Mouse (Mus musculus) heart, embryonic 12.5 days (tissue): ENCODE measurements at regions not wholly inside any gene's neighbourhood (a gene's known extent, or its start where the extent isn't known, plus 50 kb on each side); places are given as distances from the start of the nearest gene placed in this dataset.
"Not testable (repeated sequence)": the region's sequence is repeated elsewhere in the genome, so short reads cannot be mapped to it uniquely, and the experiment has no call there.

ENCODE experiments used
- ATAC-seq: fragments of 200-750 bp; cut with Nextera tagmentation; 2 replicates; pipeline ENCODE4 v1.8.0; 2017; ENCODE audit warnings: moderate TSS enrichment, moderate library complexity; ENCODE audit not compliant: insufficient number of reproducible peaks, low FRiP score
- H3K27ac ChIP-seq: fragments of 300-500 bp; sonication (generic); 2 replicates; pipeline ENCODE4 v1.5.1; 2016; ENCODE audit warnings: mild to moderate bottlenecking, moderate library complexity; ENCODE audit not compliant: poor library complexity, severe bottlenecking
- H3K27me3 ChIP-seq: fragments of 300-500 bp; sonication (generic); replicated peaks from 2 replicates; pipeline ENCODE4 v1.6.1; 2016; ENCODE audit warnings: mild to moderate bottlenecking, moderate library complexity
- H3K36me3 ChIP-seq: fragments of 300-500 bp; sonication (generic); 2 replicates; pipeline ENCODE4 v1.6.1; 2016; ENCODE audit warnings: mild to moderate bottlenecking, moderate library complexity
- H3K4me1 ChIP-seq: fragments of 300-500 bp; sonication (generic); replicated peaks from 2 replicates; pipeline ENCODE4 v1.6.1; 2016; ENCODE audit warnings: mild to moderate bottlenecking
- H3K4me2 ChIP-seq: fragments of 300-500 bp; sonication (generic); 2 replicates; pipeline ENCODE4 v1.6.1; 2016; ENCODE audit warnings: mild to moderate bottlenecking, moderate library complexity
- H3K4me3 ChIP-seq: fragments of 300-500 bp; sonication (generic); 2 replicates; pipeline ENCODE4 v1.5.1; 2016; ENCODE audit warnings: mild to moderate bottlenecking
- H3K9ac ChIP-seq: fragments of 300-500 bp; sonication (generic); 2 replicates; pipeline ENCODE4 v1.6.1; 2016; ENCODE audit warnings: mild to moderate bottlenecking, moderate library complexity
- H3K9me3 ChIP-seq: fragments of 300-500 bp; sonication (generic); replicated peaks from 2 replicates; pipeline ENCODE4 v1.6.1; 2016; ENCODE audit warnings: mild to moderate bottlenecking, moderate library complexity
- WGBS: fragments of 180-500 bp; shearing (Covaris S2); methylation state at CpG from one replicate; pipeline ENCODE4 v1.1.7; 2016; 5-methylcytosine and 5-hydroxymethylcytosine counted together

- Histone ChIP-seq H3K9me3 (no peaks in the 10 kb centered on the region), H3K4me1 (0 out of 2 replicates have a peak, but pooled peaks cover 3% of the 10 kb centered on the region), H3K27me3 (no peaks in the 10 kb centered on the region), H3K4me3 (no peak overlapping the region), H3K4me2 (no peak overlapping the region), H3K9ac (no peak overlapping the region), H3K36me3 (no peaks in the 10 kb centered on the region), H3K27ac (no peak overlapping the region)
- ATAC-seq = no peak
Observed at GRCm38 (mm10) chr15:8789924-8790323, 79.4 kb upstream of the Slc1a3 start.

DNA sequence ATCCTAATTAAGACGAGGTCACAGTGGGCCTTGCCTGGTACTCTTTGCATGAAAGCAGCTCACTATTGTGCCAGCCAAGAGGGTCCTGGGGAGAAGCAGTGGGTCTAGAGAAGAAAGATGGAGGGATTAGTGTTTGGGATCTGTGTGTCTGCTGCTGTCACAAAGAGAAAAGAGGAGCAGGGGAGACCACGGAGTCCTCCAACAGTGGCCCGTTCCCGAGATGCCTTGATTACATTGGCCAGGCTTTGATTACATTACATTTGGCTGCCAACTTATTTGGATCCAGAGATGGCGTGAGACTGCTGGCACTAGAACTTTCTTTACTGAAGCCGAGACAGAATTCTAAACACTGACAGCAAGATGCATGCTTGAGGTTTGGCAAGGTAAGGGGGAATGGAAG lies 78.4 kb upstream of the Slc1a3 start:
- 0 out of 2 replicates have a peak, but pooled peaks cover 3% of the 10 kb centered on the region for H3K4me1 ChIP-seq
- no peak overlapping the region for H3K4me2 ChIP-seq
- no peak overlapping the region for H3K27ac ChIP-seq
- WGBS = 81% methylated on average over 6 of the region's 6 CpGs
- H3K4me3 ChIP-seq = no peak overlapping the region
- no peak for ATAC-seq
- H3K27me3 ChIP-seq = no peaks in the 10 kb centered on the region
- no peak overlapping the region for H3K9ac ChIP-seq
- no peaks in the 10 kb centered on the region for H3K9me3 ChIP-seq
- H3K36me3 ChIP-seq = no peaks in the 10 kb centered on the region

GRCm38 (mm10) chr15:8785537-8785936 lies 75.0 kb upstream of the Slc1a3 start:
- no peaks in the 10 kb centered on the region for H3K36me3 ChIP-seq
- no peak overlapping the region for H3K4me3 ChIP-seq
- no peaks in the 10 kb centered on the region for H3K27me3 ChIP-seq
- no peak overlapping the region for H3K27ac ChIP-seq
- 0 out of 2 replicates have a peak, but pooled peaks cover 3% of the 10 kb centered on the region for H3K4me1 ChIP-seq
- 0 out of 2 replicates have a peak, but pooled peaks cover 3% of the 10 kb centered on the region for H3K9me3 ChIP-seq
- H3K4me2 ChIP-seq = no peak overlapping the region
- no peak for ATAC-seq
- WGBS = 76% methylated on average over 6 of the region's 6 CpGs
- H3K9ac ChIP-seq = no peak overlapping the region

DNA sequence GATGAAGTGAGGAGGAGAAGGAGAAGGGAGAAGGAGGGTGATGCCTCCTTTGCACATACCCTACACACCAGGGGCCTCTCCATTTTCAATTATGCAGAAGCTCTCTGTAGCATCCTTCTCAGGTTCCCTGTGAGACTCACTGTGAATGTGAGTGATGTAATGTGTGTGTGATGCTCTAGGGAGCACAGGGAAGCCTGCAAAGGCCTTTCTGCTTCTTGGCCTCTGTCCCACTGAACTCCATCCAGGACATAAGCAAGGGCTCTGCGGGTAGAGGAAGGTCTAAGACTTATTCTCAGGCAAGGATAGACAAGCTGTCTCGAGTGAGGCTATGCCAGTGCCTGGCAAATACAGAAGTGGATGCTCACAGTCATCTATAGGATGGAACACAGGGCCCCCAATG lies 73.0 kb upstream of the Slc1a3 start:
- WGBS = 79% methylated on average over 2 of the region's 2 CpGs
- Histone ChIP-seq H3K27me3 (no peaks in the 10 kb centered on the region), H3K4me2 (no peak overlapping the region), H3K9me3 (0 out of 2 replicates have a peak, but pooled peaks cover 3% of the 10 kb centered on the region), H3K36me3 (no peaks in the 10 kb centered on the region), H3K27ac (no peak overlapping the region), H3K4me3 (no peak overlapping the region), H3K4me1 (0 out of 2 replicates have a peak, but pooled peaks cover 3% of the 10 kb centered on the region), H3K9ac (no peak overlapping the region)
- no peak for ATAC-seq

DNA sequence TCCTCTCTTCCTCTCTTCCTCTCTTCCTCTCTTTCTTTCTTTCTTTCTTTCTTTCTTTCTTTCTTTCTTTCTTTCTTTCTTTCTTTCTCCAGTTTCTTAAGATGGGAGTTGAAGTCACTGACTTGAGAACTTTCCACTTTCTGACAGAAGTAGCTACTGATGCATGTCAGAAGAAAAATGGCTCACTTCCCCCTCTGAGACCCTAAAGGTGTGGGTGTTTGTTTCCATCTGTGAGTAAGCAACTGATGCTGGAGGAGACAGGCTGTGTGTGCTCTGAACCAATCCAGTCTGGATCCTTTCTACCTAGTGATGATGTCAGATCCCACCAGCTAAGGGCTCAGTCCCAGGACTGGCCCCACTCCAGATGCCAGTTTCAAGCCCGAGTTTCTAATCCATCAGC lies 72.5 kb upstream of the Slc1a3 start:
- 63% methylated on average over 1 of the region's 1 CpGs for WGBS
- Histone ChIP-seq H3K9me3 (0 out of 2 replicates have a peak, but pooled peaks cover 3% of the 10 kb centered on the region), H3K4me3 (no peak overlapping the region), H3K4me2 (no peak overlapping the region), H3K27ac (no peak overlapping the region), H3K27me3 (no peaks in the 10 kb centered on the region), H3K4me1 (0 out of 2 replicates have a peak, but pooled peaks cover 3% of the 10 kb centered on the region), H3K36me3 (no peaks in the 10 kb centered on the region), H3K9ac (no peak overlapping the region)
- no peak for ATAC-seq

DNA sequence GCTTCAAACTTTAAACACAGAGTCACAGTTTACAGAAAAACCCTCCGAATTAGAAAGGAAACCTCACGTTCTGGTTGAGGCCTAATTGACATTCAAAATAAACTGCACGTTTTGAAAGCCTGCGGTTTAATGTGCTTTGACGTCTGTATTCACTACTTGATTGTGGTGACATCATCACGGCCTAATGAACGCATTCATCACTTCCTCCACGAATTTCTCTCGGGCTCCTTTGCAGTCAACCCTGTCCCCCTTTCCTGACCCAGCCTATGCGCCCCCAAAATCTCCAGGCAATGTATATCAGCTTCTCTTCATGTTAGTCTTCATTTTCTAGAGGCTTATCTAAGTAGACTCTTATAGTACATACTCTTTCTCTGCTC lies 71.6 kb upstream of the Slc1a3 start:
- WGBS = 80% methylated on average over 10 of the region's 10 CpGs
- Histone ChIP-seq H3K4me3 (no peak overlapping the region), H3K27me3 (no peaks in the 10 kb centered on the region)

DNA sequence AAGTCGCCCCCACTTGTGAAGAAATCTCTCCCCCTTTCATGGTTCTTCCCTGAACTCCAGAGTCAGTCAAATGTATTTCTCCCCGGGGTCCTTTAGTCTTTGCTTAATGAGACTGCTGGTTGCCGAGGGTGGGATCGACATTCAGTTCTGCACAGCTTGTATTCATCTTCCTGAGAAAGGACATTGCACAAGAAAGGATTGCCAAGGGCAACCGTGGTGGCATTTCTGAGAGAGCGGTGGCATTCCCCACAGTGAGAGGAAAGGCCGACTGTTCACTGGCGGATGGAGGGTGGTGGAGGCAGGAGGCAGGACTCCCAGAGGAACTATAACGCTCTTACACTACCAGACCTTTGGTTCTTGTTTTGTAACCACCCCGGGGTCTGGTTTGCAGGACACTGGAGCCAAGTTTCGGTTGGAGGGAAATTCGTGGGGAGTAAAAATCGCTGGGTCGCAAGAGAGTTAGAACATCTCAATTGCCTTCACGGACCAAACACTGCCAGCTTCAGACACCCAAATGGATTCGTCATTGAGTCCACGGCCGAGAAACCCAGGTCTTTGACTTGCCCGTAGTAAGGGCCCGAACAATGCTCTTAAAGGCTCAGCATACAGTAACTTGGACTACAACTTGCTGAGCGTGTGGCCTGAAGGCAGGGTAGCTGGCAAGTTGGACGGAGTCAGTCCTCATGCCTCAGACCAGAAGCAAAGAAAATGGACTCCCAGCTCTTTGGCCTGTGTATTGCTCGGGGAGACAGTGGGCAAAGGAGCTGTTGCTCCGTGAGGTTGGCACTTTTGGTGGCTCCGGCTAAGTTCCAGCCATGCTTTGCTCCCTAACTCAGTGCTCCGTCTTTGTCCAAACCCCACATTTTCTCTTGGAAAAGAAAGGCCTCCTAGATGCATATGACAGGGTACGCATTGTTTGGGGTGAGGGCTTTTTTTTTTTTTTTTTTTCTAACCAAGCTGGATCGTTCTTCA lies 70.9 kb upstream of the Slc1a3 start:
- ATAC-seq = no peak
- WGBS = 91% methylated on average over 28 of the region's 28 CpGs
- Histone ChIP-seq H3K27ac (no peak overlapping the region), H3K9me3 (0 out of 2 replicates have a peak, but pooled peaks cover 3% of the 10 kb centered on the region), H3K4me3 (no peak overlapping the region), H3K27me3 (no peaks in the 10 kb centered on the region), H3K4me1 (0 out of 2 replicates have a peak, but pooled peaks cover 3% of the 10 kb centered on the region), H3K36me3 (no peaks in the 10 kb centered on the region), H3K9ac (no peak overlapping the region), H3K4me2 (no peak overlapping the region)

More for the DNA sequence above, 71.6 kb upstream of the Slc1a3 start:
- Histone ChIP-seq H3K4me1 (0 out of 2 replicates have a peak, but pooled peaks cover 3% of the 10 kb centered on the region), H3K4me2 (no peak overlapping the region), H3K9ac (no peak overlapping the region), H3K36me3 (no peaks in the 10 kb centered on the region), H3K9me3 (0 out of 2 replicates have a peak, but pooled peaks cover 3% of the 10 kb centered on the region), H3K27ac (no peak overlapping the region)
- no peak for ATAC-seq

GRCm38 (mm10) chr15:8780371-8780866 lies 69.9 kb upstream of the Slc1a3 start:
- 75% methylated on average over 5 of the region's 5 CpGs for WGBS
- no peaks in the 10 kb centered on the region for H3K4me1 ChIP-seq
- H3K9me3 ChIP-seq = 0 out of 2 replicates have a peak, but pooled peaks cover 3% of the 10 kb centered on the region
- no peak overlapping the region for H3K9ac ChIP-seq
- H3K27ac ChIP-seq = no peak overlapping the region
- H3K4me3 ChIP-seq = no peak overlapping the region
- H3K4me2 ChIP-seq = no peak overlapping the region
- H3K27me3 ChIP-seq = no peaks in the 10 kb centered on the region
- no peak for ATAC-seq
- H3K36me3 ChIP-seq = no peaks in the 10 kb centered on the region

DNA sequence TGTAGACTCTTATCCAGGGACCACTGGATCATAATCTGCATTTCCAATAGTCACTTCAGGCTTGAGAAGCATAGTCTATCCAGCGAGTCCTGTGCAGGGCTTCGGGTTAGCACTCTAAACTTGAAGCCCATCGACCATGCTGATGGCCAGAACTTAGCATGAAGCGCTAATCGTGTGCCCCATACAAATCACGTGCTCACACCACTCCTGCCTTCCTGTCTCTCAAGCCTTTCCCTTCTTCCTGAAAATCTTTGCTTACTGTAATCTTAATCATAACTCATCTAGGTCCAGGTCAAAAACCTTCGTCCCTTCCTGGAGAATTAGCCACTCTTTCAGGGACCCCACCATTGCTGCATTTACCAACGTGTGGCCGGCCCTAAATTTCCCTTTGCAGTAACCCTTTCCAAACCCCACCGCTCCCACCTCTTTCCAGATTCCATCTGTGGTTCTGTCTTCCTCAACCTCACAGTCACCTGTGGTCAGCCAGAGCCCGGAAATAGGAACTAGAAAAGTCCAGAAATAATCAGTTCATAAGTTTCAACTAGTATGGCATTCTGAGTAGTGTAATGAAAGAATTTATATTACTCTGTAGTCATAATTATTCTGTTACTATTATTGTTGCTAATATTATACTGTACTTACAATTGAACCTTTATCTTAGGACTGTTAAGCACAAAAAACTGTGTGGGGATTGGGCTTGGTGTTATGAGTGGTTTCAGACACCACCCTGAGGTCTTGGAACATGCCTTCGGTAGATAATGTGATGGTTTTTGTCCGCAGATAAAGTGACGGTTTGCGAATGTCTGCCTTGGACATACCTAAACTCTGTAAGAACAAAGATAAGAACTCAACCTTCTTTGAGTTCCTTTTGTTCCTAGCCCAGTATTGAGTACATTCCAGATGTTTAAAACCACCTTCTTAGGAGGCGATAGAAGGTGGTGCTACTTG lies 57.3 kb upstream of the Slc1a3 start:
- Histone ChIP-seq H3K36me3 (no peaks in the 10 kb centered on the region), H3K9ac (no peak overlapping the region), H3K27me3 (no peaks in the 10 kb centered on the region), H3K9me3 (no peaks in the 10 kb centered on the region), H3K4me2 (no peak overlapping the region), H3K4me1 (0 out of 2 replicates have a peak, but pooled peaks cover 4% of the 10 kb centered on the region), H3K27ac (no peak overlapping the region), H3K4me3 (no peak overlapping the region)
- WGBS = 77% methylated on average over 16 of the region's 16 CpGs
- ATAC-seq = no peak

GRCm38 (mm10) chr15:8766208-8766607 lies 55.6 kb upstream of the Slc1a3 start:
- not testable (repeated sequence) for H3K4me3 ChIP-seq, ATAC-seq, H3K36me3 ChIP-seq, H3K27me3 ChIP-seq, H3K9me3 ChIP-seq, H3K9ac ChIP-seq, H3K4me2 ChIP-seq, H3K27ac ChIP-seq
- peaks cover 19% of the 10 kb centered on the region for H3K4me1 ChIP-seq
